Mouse (Mus musculus) macrophage (primary cell): ENCODE data around the gene Snip1. TPM values are rescaled to one million over a fixed set of nuclear protein-coding genes. Genes with fewer than 3 reads are reported as not detected.

ENCODE experiments used
- H3K27ac ChIP-seq: fragments of 350-480 bp; formaldehyde crosslinking; 2 replicates; pipeline ENCODE4 v1.9.0; 2021
- H3K36me3 ChIP-seq: fragments of 350-480 bp; formaldehyde crosslinking; 2 replicates; pipeline ENCODE4 v1.9.0; 2021; ENCODE audit errors: inconsistent target
- H3K4me3 ChIP-seq: fragments of 350-480 bp; formaldehyde crosslinking; 2 replicates; pipeline ENCODE4 v1.9.0; 2021; ENCODE audit errors: inconsistent target
- H3K79me2 ChIP-seq: fragments of 350-480 bp; formaldehyde crosslinking; 2 replicates; pipeline ENCODE4 v1.9.0; 2021; ENCODE audit errors: inconsistent target
- WGBS: methylation state at CpG from one replicate; pipeline ENCODE4 v1.1.7; 2026; ENCODE audit warnings: inconsistent platforms; ENCODE audit not compliant: missing documents; 5-methylcytosine and 5-hydroxymethylcytosine counted together
- polyA plus RNA-seq: library from polyadenylated mRNA; stranded (reverse); fragments of 250-400 nt; gene quantifications from 3 replicates; pipeline ENCODE4 v1.2.4, GENCODE M21; 2018; ENCODE audit warnings: inconsistent platforms

The Snip1 gene
- polyA plus RNA-seq, 1 experiment from 2014 or later = 15.9 TPM

DNA sequence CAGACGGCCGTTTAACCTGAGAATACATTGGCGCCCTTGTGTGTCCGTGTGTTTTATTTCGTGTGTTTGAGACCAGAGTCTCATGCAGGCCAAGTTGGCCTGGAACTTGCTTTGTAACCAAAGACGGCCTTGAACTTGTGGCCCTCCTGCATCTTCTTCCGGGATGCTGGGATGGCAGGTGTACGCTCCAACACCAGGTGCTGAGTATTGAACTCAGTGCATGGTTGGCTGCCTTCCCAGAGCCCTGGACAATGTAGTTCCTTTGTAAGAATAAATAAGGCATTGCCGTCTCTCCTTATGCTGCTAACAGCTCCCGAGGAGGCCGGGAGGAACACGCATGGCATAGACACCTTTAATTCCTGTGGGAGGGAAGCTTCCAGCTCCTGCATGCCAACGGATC, 50.5 kb downstream of the Snip1 start:
- H3K27ac ChIP-seq = peak overlapping the region; percentile 99
- H3K4me3 ChIP-seq = no peak overlapping the region
- 43% methylated on average over 13 of the region's 13 CpGs for WGBS
- peaks cover 32% of the 10 kb centered on the region; the same call in 1 of the 2 replicates for H3K36me3 ChIP-seq
- peaks cover 22% of the 10 kb centered on the region for H3K79me2 ChIP-seq

DNA sequence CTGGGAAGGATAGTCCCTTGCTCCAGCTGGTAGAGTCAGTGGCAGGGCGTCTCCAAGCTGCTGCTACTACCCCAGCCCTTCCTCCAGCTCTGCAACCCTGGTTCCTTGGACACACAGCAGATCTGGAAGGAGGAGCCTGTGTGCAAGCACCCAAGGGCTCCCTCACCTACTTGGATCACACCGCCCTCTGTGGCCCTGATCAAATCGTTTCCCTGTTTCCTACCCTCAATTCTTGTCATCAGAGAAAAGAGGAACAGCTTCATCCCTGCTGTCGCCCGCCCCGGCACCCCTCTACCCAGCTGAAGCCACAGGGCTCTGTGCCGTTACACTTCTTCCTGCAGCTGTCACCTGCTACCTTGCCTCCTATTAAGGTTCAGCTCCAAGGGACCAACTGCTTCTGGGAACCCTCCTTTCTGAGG, 51.4 kb downstream of the Snip1 start:
- peaks cover 33% of the 10 kb centered on the region; the same call in 1 of the 2 replicates for H3K36me3 ChIP-seq
- under 1% methylated on average over 7 of the region's 7 CpGs for WGBS
- no peak overlapping the region for H3K4me3 ChIP-seq
- peaks cover 32% of the 10 kb centered on the region for H3K79me2 ChIP-seq
- peak overlapping the region; percentile 99 for H3K27ac ChIP-seq

DNA sequence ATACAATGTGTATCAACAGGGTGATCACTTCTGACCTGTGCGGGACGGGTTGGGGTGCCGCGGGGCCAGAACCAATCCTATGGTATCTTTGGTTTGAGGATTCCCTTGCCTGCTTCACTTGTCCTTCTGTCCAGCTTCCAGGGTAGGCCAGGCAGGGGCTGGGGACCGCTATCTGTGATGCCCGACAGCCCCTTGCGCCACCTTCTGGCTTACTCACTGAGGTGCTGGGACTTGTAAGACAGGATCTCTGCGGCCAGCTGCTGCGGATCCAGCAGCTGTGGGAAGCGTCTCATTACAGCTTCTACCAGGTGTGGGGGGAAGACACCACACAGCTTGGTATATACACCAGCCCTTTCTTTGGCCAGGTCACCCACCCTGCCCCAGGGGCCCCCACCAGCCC, 52.6 kb downstream of the Snip1 start:
- peak overlapping the region; percentile 99; the same call in 1 of the 2 replicates for H3K27ac ChIP-seq
- 82% methylated on average over 9 of the region's 10 CpGs for WGBS

DNA sequence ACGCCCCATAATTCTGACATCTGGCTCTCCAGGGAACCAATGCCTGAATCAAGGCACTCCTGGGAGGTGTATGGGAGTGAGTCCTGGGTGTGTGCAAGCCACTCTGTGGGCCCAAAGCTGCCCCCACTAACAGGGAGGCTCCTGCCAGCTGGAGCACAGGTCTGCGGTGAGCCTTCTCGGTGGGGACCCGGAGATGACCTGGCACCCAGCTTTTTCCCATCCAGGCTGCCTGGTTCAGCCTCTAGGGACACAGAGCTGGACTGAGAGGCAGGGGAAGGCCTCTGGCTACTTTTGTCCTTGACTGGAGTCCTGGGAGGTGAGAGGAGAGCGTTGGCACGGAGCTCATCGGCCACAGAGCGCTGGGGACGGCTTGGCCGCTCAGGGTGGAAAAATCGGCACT, 53.2 kb downstream of the Snip1 start:
- no peak overlapping the region for H3K4me3 ChIP-seq
- 96% methylated on average over 10 of the region's 11 CpGs for WGBS
- peaks cover 33% of the 10 kb centered on the region; the same call in 1 of the 2 replicates for H3K36me3 ChIP-seq
- no peak overlapping the region for H3K27ac ChIP-seq
- peaks cover 50% of the 10 kb centered on the region for H3K79me2 ChIP-seq

More for the DNA sequence above, 52.6 kb downstream of the Snip1 start:
- H3K4me3 ChIP-seq = no peak overlapping the region
- H3K36me3 ChIP-seq = peaks cover 33% of the 10 kb centered on the region; the same call in 1 of the 2 replicates
- H3K79me2 ChIP-seq = peaks cover 44% of the 10 kb centered on the region

DNA sequence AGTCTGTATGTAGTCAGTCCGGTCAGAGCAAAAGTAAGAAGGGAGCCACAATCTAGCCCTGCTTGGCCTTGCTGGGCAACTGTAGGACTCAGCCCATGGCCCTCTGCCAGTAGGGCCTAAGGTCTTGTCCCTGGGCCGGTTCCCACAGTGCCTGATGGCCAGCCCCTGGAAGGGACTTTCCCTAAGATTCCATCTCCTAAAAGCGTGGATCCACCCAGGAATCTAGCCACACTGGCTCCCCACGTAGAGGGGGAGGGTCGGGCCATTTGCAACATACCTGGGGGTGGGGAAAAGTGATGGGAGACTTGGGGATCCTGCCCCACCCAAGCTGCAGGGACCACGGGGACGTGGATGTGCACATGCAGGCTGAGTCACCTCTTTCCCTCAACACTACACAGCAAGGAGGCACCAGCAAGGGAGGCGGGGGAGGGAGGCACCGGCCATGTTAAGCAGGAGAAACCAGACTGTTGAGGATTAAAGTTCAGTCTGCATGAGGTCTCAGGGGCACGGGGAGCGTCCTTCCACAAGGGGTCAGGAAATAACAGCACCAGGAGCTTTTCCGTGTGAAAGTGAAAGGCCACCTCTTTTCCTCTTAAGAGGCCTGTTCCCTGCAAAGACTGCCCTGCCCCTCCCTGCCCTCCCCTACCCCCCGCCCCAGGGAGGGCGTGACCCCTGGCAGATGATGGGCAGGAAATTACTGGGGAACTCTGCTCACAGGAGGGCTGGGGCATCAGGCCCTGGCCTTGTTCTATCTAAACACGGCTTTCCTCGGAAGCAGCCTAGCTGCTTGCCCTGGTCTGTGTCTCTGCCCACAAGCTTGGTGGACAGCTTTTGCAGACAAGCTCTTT, 56.2 kb downstream of the Snip1 start:
- peak overlapping the region; percentile 11; the same call in 1 of the 2 replicates for H3K4me3 ChIP-seq
- H3K79me2 ChIP-seq = peaks cover 78% of the 10 kb centered on the region
- WGBS = 8% methylated on average over 16 of the region's 16 CpGs
- peaks cover 33% of the 10 kb centered on the region; the same call in 1 of the 2 replicates for H3K36me3 ChIP-seq
- H3K27ac ChIP-seq = peak overlapping the region; percentile 88

DNA sequence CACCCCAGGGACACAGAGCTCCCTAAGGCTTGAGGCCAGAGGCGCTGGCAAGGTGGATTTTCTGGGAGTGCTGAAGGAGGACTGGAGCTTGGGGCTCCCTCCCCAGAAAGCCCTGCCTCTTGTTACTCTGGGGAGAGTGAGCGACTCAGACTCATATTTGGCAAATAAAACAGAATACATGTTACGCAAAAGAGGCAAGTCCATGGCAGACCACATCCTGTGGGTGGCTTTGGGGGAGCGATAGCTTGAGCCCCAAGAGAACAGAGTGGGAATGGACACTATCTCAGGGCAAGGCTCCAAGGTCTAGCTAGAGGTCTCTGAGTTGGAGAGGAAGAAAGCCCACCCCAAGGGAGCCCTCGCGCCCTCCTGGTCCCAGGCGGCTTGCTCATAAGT, 56.8 kb downstream of the Snip1 start:
- Histone ChIP-seq H3K4me3 (peak overlapping the region; percentile 11; the same call in 1 of the 2 replicates), H3K79me2 (peaks cover 78% of the 10 kb centered on the region), H3K27ac (peak overlapping the region; percentile 88), H3K36me3 (peaks cover 33% of the 10 kb centered on the region; the same call in 1 of the 2 replicates)
- 5% methylated on average over 7 of the region's 7 CpGs for WGBS

Other genes starting within 250 kb of the Snip1 start
- gene Yrdc, start 216.0 kb upstream of the Snip1 start, polyA plus RNA-seq = 12.5 to 25.5 TPM (median 17.8 TPM) in 3 replicates
- 2.6 to 13.3 TPM (median 13.0 TPM) in 3 replicates for gene 1110065P20Rik, start 215.5 kb upstream of the Snip1 start, polyA plus RNA-seq
- 0.18 to 0.49 TPM (median 0.26 TPM) in 3 replicates for gene Maneal, start 204.5 kb upstream of the Snip1 start, polyA plus RNA-seq
- not detected in 3 replicates for gene Epha10, start 185.8 kb upstream of the Snip1 start, polyA plus RNA-seq
- 8.4 to 11.2 TPM (median 9.5 TPM) in 3 replicates for gene 9930104L06Rik, start 129.6 kb upstream of the Snip1 start, polyA plus RNA-seq
- gene Cdca8, start 127.4 kb upstream of the Snip1 start, polyA plus RNA-seq = 4.8 to 19.0 TPM (median 15.7 TPM) in 3 replicates
- not detected in 3 replicates for gene Rspo1, start 80.2 kb upstream of the Snip1 start, polyA plus RNA-seq
- gene Gnl2, start 50.1 kb upstream of the Snip1 start, polyA plus RNA-seq = 26.3 to 51.8 TPM (median 39.8 TPM) in 3 replicates
- 0.09 TPM in 1 of 3 replicates, not detected in the others for gene Dnali1, start 969 bp upstream of the Snip1 start, polyA plus RNA-seq
- gene Meaf6, start 18.5 kb downstream of the Snip1 start, polyA plus RNA-seq = 18.5 to 49.2 TPM (median 35.8 TPM) in 3 replicates
- gene Zc3h12a, start 61.2 kb downstream of the Snip1 start, polyA plus RNA-seq = 6.2 to 14.2 TPM (median 8.5 TPM) in 3 replicates